Mouse (Mus musculus) hindbrain, embryonic 14.5 days (tissue): ENCODE measurements around the gene G3bp2. TPM values are rescaled to one million over a fixed set of nuclear protein-coding genes. Genes with fewer than 3 reads are reported as not detected.
"Not testable (repeated sequence)": the region's sequence is repeated elsewhere in the genome, so short reads cannot be mapped to it uniquely, and the experiment has no call there.

Source experiments
- ATAC-seq: fragments of 200-750 bp; cut with Nextera tagmentation; 2 replicates; pipeline ENCODE4 v1.8.0; 2017; ENCODE audit warnings: moderate number of reproducible peaks, mild to moderate bottlenecking, moderate TSS enrichment, moderate library complexity; ENCODE audit not compliant: low FRiP score
- DNase-seq: peaks from one replicate; pipeline ENCODE4 v3.0.0-alpha.2; 2015; ENCODE audit warnings: low spot score
- H3K27ac ChIP-seq: fragments of 300-500 bp; sonication (generic); 2 replicates; pipeline ENCODE4 v1.5.1; 2014; ENCODE audit warnings: mild to moderate bottlenecking, moderate library complexity
- H3K27me3 ChIP-seq: fragments of 300-500 bp; sonication (generic); 2 replicates; pipeline ENCODE4 v1.6.1; 2014; ENCODE audit warnings: mild to moderate bottlenecking, low read length, mixed read lengths; ENCODE audit not compliant: control insufficient read depth, insufficient read depth
- H3K36me3 ChIP-seq: fragments of 300-500 bp; sonication (generic); replicated peaks from 2 replicates; pipeline ENCODE4 v1.6.1; 2014; ENCODE audit not compliant: control insufficient read depth, insufficient read depth
- H3K4me1 ChIP-seq: fragments of 300-500 bp; sonication (generic); replicated peaks from 2 replicates; pipeline ENCODE4 v1.6.1; 2014; ENCODE audit warnings: antibody characterized with exemption, low read length, mixed read lengths; ENCODE audit not compliant: control insufficient read depth, insufficient read depth
- H3K4me2 ChIP-seq: fragments of 300-500 bp; sonication (generic); replicated peaks from 2 replicates; pipeline ENCODE4 v1.6.1; 2014; ENCODE audit warnings: mild to moderate bottlenecking, moderate library complexity
- H3K4me3 ChIP-seq: fragments of 300-500 bp; sonication (generic); replicated peaks from 2 replicates; pipeline ENCODE4 v1.5.1; 2014; ENCODE audit warnings: mild to moderate bottlenecking, low read length
- H3K9ac ChIP-seq: fragments of 300-500 bp; sonication (generic); 2 replicates; pipeline ENCODE4 v1.6.1; 2014
- H3K9me3 ChIP-seq: fragments of 300-500 bp; sonication (generic); 2 replicates; pipeline ENCODE4 v1.6.1; 2016; ENCODE audit warnings: low read length; ENCODE audit not compliant: control insufficient read depth
- WGBS: fragments of 180-500 bp; shearing (Covaris S2); extraction: QIAGEN DNeasy Blood & Tissue Kit; methylation state at CpG from one replicate; pipeline ENCODE4 v1.1.7; 2014; 5-methylcytosine and 5-hydroxymethylcytosine counted together
- polyA plus RNA-seq: library from polyadenylated mRNA; unstranded; fragments of >200 nt; fragmentation: Nextera tagmentation; extraction: Ambion mirVana; gene quantifications from 2 replicates; pipeline ENCODE4 v1.2.1, GENCODE M21; 2014

Gene G3bp2
- 377 and 384 TPM in 2 replicates for polyA plus RNA-seq

DNA sequence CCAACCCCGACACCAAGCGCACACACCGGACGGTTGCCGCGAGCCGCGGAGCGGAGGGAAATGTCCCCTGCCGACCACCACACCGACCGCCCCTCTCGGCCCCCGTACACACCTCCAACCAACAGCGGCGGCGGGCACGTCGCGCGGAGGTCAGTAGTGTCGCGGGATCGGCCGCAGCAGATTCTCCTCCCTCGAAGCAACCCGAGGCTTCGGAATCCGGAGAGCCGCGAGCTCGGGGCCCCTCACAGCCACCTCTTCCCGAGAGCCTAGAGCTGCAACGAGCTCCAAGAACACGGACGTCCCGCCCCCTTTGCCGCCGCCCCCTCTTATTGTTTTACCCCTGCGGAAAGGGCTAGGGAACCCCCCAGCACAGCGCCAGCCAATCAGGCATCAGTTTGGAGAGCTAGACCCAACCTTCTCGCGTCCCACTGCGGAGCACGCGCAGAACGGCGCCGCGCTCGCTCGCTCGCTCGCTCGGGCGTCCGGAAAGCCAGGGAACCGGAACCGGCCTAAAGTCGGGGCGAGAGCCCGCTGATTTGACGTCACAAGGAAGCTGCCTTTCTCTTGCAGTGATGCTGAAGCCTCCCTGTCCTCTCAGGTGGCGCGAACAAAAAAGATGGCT lies at the start of gene G3bp2:
Gene G3bp2, minus strand, starts transcription at position 303 of the 622 bp plus-strand sequence.
- H3K27me3 ChIP-seq, result no peaks in the 10 kb centered on the region
- peaks cover 42% of the 10 kb centered on the region for H3K4me1 ChIP-seq

DNA sequence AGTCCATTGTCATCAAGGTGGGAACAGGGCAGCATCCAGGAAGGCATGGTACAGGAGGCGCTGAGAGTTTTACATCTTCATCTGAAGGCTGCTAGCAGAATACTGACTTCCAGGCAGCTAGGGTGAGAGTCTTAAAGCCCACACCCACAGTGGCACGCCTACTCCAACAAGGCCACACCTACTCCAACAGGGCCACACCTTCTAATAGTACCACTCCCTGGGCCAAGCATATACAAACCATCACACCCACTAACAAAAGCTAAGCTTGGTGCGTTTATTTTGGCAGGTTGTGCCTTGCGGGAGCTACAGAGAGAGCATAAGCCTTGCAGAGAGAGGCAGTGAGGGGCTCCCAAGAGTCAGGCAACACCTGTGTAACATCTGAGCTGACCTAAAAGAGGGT lies 49.5 kb upstream of the G3bp2 start:
- not testable (repeated sequence) for ATAC-seq, H3K27ac ChIP-seq, DNase-seq, H3K4me2 ChIP-seq, H3K4me3 ChIP-seq, H3K9ac ChIP-seq, H3K36me3 ChIP-seq, H3K9me3 ChIP-seq, H3K27me3 ChIP-seq
- peaks cover 15% of the 10 kb centered on the region for H3K4me1 ChIP-seq
- WGBS, result 80% methylated on average over 4 of the region's 4 CpGs

More for the DNA sequence above, at the start of gene G3bp2:
- Histone ChIP-seq H3K4me2 (peak within 1 kb of the TSS; percentile 79), H3K36me3 (no peaks in the 10 kb centered on the region), H3K27ac (peak within 1 kb of the TSS; percentile 98), H3K9ac (peak within 1 kb of the TSS; percentile 98), H3K4me3 (peak within 1 kb of the TSS; percentile 98), H3K9me3 (no peaks in the 10 kb centered on the region)
- WGBS, result under 1% methylated on average over 65 of the region's 65 CpGs
- DNase-seq (peak; percentile 99), ATAC-seq (peak; percentile 99)

DNA sequence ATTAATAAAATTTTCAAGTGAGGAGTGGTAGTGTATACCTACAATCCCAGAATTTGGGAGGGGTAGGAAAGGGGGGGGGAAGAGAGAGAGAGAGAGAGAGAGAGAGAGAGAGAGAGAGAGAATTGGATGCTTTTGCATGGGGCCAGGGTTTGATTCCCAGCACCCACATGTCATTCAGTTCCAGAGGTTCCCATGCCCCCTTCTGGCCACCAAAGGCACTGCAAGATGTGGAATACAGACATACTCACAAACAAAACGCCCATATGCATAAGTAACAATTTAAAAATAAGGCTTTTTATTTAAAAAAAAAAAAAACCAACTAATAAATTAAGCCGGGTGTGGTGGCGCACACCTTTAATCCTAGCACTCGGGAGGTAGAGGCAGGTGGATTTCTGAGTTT lies 48.6 kb upstream of the G3bp2 start:
- H3K4me2 ChIP-seq, result no peak overlapping the region
- DNase-seq, result no peak
- peaks cover 7% of the 10 kb centered on the region; the same call in 1 of the 2 replicates for H3K36me3 ChIP-seq
- H3K9me3 ChIP-seq, result no peaks in the 10 kb centered on the region
- WGBS, result 97% methylated on average over 4 of the region's 4 CpGs
- H3K4me3 ChIP-seq, result no peak overlapping the region
- peaks cover 15% of the 10 kb centered on the region for H3K4me1 ChIP-seq
- no peaks in the 10 kb centered on the region for H3K27me3 ChIP-seq
- no peak overlapping the region for H3K9ac ChIP-seq
- no peak overlapping the region for H3K27ac ChIP-seq
- ATAC-seq, result no peak

DNA sequence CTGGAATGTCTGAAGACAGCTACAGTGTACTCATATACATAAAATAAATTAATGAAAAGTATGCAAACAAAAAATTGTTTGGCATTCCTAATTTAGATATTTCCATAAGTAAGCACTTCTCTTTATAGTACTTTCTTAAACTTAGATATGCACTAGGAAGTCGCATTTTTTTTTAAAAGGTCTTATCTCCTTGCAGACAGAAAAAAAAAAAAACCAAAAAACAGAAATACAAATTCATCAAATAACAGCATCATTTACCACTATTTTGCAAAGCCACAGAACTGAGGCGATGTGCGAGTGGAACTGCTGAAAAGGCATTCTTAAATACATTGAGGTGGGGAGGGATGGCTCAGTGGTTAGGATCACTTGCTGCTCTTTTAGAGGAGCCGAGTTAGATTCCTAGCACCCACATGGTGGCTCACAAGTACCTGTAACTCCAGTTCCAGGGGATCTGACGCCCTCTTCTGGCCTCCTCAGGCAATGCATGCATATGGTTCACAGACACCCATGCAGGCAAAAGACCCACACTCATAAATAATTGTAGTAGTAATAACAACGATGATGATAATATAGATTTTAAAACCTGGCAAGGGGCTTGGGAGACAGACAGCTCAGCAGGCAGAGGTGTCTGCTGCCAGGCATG lies 46.6 kb upstream of the G3bp2 start:
- Histone ChIP-seq H3K4me2 (no peak overlapping the region), H3K4me3 (no peak overlapping the region), H3K4me1 (no peaks in the 10 kb centered on the region), H3K27ac (no peak overlapping the region), H3K36me3 (peaks cover 7% of the 10 kb centered on the region; the same call in 1 of the 2 replicates), H3K9ac (no peak overlapping the region), H3K27me3 (no peaks in the 10 kb centered on the region), H3K9me3 (no peaks in the 10 kb centered on the region)
- ATAC-seq (no peak), DNase-seq (no peak)
- WGBS, result 91% methylated on average over 6 of the region's 6 CpGs

DNA sequence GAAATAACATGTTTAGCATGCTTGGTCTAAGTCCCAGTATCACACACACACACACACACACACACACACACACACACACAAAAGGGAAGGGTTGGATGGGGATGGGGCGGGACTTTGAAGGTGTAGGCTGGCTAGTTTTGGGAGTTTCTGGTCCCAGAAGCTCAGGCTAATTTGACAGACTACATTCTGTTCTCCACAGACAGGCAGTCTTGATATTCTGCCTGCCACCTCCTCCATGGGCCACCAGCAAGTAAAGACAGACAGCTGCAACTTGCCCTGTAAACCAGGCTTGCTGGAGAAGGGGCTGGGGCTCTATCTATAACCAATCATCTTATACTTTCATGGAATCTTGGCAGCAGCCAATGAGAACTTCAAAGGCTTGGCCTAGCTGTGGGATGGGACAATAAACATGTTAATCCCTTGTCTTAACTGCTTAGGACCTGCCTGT lies 45.8 kb upstream of the G3bp2 start:
- DNase-seq, result no peak
- H3K4me3 ChIP-seq, result no peak overlapping the region
- no peak overlapping the region for H3K9ac ChIP-seq
- H3K4me2 ChIP-seq, result no peak overlapping the region
- no peak for ATAC-seq
- no peaks in the 10 kb centered on the region for H3K4me1 ChIP-seq
- H3K36me3 ChIP-seq, result peaks cover 7% of the 10 kb centered on the region; the same call in 1 of the 2 replicates
- no peak overlapping the region for H3K27ac ChIP-seq
- no peaks in the 10 kb centered on the region; the same call in 1 of the 2 replicates for H3K9me3 ChIP-seq
- H3K27me3 ChIP-seq, result no peaks in the 10 kb centered on the region
- 67% methylated on average over 1 of the region's 1 CpGs for WGBS

DNA sequence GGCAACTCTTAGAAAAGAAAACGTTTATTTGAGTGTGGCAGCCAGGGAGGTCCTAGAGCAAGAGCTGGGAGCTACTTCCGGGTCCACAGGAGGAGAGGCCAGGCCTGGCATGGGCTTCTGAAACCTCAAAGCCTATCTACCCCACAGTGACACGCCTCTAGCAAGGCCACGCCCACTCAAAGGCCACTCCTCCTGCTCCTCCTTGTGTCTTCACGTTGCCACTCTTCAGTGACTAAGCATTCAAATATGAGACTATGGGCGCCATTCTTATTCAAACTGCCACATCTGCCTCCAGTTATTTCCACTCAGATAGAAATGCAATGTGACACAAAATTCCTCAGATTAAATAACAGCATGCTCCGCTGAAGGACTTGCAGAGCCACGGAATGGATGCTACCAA lies 45.1 kb upstream of the G3bp2 start:
- Histone ChIP-seq H3K27me3 (no peaks in the 10 kb centered on the region), H3K9me3 (no peaks in the 10 kb centered on the region; the same call in 1 of the 2 replicates), H3K4me3 (no peak overlapping the region), H3K4me2 (no peak overlapping the region), H3K36me3 (peaks cover 11% of the 10 kb centered on the region; the same call in 1 of the 2 replicates), H3K4me1 (no peaks in the 10 kb centered on the region), H3K9ac (no peak overlapping the region), H3K27ac (no peak overlapping the region)
- no peak for DNase-seq
- no peak for ATAC-seq
- 20% methylated on average over 8 of the region's 8 CpGs for WGBS

DNA sequence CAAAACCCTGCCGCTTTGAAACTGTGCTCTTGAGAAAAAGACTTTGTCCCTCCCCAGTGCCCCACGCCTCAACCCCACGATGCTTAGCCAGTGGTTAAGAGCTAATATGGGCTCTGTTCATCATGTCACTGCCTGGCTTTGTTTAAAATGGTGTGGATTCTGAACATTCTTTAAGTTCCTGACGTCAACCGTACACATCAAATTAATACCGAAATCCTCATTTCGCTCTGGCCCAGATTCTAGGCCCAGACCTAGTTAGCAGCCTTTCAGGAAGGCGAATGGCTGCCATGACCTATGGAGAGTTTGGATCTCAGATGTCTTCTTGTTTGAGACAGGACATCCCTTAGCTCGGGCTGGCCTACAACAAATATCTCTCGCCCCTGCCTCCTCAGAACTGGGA lies 44.2 kb upstream of the G3bp2 start:
- no peaks in the 10 kb centered on the region for H3K4me1 ChIP-seq
- peaks cover 4% of the 10 kb centered on the region; the same call in 1 of the 2 replicates for H3K9me3 ChIP-seq
- 94% methylated on average over 10 of the region's 10 CpGs for WGBS
- peaks cover 8% of the 10 kb centered on the region; the same call in 1 of the 2 replicates for H3K36me3 ChIP-seq
- no peak overlapping the region for H3K4me2 ChIP-seq
- no peaks in the 10 kb centered on the region for H3K27me3 ChIP-seq
- no peak overlapping the region for H3K27ac ChIP-seq
- DNase-seq (no peak), ATAC-seq (no peak)
- no peak overlapping the region for H3K9ac ChIP-seq
- H3K4me3 ChIP-seq, result no peak overlapping the region

DNA sequence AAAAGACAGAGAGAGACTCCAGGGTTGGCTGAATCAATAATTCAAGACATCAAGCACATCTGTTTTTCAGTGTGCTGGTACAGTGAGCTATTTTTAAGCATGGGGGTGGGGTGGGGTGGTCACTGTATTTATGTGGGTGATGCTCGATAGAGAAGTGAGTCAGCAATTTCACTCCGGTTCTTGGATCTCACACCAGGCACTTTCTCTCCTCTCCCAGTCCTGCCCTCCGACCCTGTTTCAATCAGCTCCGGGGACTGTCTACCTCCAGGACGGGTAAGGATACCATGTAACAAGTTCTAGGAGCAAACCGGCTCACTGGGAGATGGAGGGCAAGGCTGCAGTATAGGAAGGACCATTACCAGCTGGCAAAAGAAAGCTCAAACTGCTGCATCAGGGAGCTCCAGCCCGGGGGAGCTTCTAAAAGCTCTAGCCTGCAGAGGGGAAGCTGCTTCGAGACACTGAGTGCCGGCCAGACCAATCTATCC lies 43.7 kb upstream of the G3bp2 start:
- no peak overlapping the region for H3K9ac ChIP-seq
- H3K4me1 ChIP-seq, result no peaks in the 10 kb centered on the region
- peaks cover 4% of the 10 kb centered on the region; the same call in 1 of the 2 replicates for H3K9me3 ChIP-seq
- no peak overlapping the region for H3K27ac ChIP-seq
- ATAC-seq (no peak), DNase-seq (no peak)
- no peak overlapping the region for H3K4me2 ChIP-seq
- H3K27me3 ChIP-seq, result no peaks in the 10 kb centered on the region
- H3K36me3 ChIP-seq, result peaks cover 8% of the 10 kb centered on the region; the same call in 1 of the 2 replicates
- H3K4me3 ChIP-seq, result no peak overlapping the region
- 64% methylated on average over 9 of the region's 9 CpGs for WGBS

DNA sequence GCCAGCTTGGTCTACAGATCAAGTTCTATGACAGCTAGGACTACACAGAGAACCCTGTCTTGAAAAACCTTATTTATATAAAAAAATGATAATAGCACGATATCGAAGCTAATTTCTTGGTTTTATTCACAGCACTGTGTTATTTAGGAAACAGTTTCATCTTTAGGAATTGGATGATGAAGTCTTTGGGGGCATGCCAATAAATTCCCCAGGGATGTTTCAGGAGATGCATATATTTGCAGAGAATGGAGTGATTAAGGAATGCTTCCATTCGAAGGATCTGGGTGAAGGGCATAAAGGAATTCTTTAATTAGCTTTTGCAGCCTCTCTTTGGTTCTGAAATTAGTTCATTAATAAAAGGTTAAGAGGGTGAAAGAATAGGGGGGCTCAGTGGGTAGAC lies 41.9 kb upstream of the G3bp2 start:
- Histone ChIP-seq H3K4me3 (no peak overlapping the region), H3K9ac (no peak overlapping the region), H3K4me2 (no peak overlapping the region), H3K4me1 (no peaks in the 10 kb centered on the region), H3K9me3 (peaks cover 4% of the 10 kb centered on the region; the same call in 1 of the 2 replicates), H3K27ac (no peak overlapping the region), H3K36me3 (peaks cover 4% of the 10 kb centered on the region; the same call in 1 of the 2 replicates), H3K27me3 (no peaks in the 10 kb centered on the region)
- ATAC-seq, result no peak
- WGBS, result 85% methylated on average over 3 of the region's 3 CpGs
- DNase-seq, result no peak
